Mouse (Mus musculus): ENCODE results near the gene March5. TPM values are rescaled to one million over a fixed set of nuclear protein-coding genes. Genes with fewer than 3 reads are reported as not detected.
"Not testable (repeated sequence)": the region's sequence is repeated elsewhere in the genome, so short reads cannot be mapped to it uniquely, and the experiment has no call there.

March5 gene
- polyA plus RNA-seq, 1 experiment from 2014 or later, result 150 TPM

DNA sequence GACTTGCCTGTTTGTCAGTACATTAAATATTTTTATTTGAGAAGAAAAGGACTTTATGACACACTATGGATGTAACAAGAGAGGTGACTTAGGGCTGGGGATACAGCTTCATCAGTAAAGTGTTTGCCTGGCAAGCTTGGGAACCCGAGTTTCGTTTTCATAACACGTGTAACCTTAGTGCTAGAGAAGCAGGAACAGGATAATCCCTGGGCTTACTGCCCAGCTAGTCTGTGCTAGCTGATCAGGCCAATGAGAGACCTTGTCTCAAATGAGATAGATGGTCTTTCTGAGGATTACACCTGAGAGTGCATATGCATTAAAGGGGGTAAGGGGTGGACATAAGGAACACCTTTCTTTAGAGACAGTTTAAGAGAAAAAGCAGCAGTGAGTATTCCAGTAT is 4.1 kb downstream of the March5 start:
- Histone ChIP-seq H3K27ac (replicated peaks) (no peak overlapping the region), H3K9me3 (no peaks in the 10 kb centered on the region), H3K4me1 (peaks cover 16% of the 10 kb centered on the region), H3K9ac (replicated peaks) (no peak overlapping the region), H3K4me2 (replicated peaks) (no peak overlapping the region), H3K36me3 (peaks cover 46% of the 10 kb centered on the region), H3K4me3 (no peak overlapping the region), H3K27me3 (no peaks in the 10 kb centered on the region)
- 96% methylated on average over 3 of the region's 3 CpGs for WGBS
- ATAC-seq (ENCODE audit: low FRiP score, low read depth), result no peak

DNA sequence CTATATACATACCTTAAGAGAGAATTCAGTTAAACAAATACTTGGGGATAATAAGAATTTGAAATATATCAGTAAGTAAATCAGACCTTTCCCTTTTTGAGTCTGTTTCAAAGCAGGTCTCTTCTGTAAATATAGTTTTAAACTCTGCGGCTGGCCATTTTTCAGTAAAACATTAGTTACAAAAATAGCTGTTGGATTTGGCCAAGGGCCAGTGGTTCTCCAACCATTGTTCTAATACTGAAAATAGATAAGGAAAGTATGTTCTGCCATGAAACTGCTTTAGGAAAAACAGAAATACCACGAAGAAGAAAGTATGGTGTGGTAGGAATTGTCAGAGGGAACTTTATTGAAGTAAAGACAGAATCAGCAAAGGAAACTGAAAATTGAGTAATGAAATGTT is 7.4 kb downstream of the March5 start:
- H3K27me3 ChIP-seq, result no peaks in the 10 kb centered on the region
- H3K4me3 ChIP-seq, result no peak overlapping the region
- no peak for ATAC-seq (ENCODE audit: low FRiP score, low read depth)
- 93% methylated on average over 2 of the region's 2 CpGs for WGBS
- H3K4me1 ChIP-seq, result peaks cover under 1% of the 10 kb centered on the region
- H3K36me3 ChIP-seq, result peaks cover 75% of the 10 kb centered on the region
- no peak overlapping the region for H3K27ac ChIP-seq (replicated peaks)
- no peaks in the 10 kb centered on the region for H3K9me3 ChIP-seq
- no peak overlapping the region for H3K4me2 ChIP-seq (replicated peaks)
- no peak overlapping the region for H3K9ac ChIP-seq (replicated peaks)

DNA sequence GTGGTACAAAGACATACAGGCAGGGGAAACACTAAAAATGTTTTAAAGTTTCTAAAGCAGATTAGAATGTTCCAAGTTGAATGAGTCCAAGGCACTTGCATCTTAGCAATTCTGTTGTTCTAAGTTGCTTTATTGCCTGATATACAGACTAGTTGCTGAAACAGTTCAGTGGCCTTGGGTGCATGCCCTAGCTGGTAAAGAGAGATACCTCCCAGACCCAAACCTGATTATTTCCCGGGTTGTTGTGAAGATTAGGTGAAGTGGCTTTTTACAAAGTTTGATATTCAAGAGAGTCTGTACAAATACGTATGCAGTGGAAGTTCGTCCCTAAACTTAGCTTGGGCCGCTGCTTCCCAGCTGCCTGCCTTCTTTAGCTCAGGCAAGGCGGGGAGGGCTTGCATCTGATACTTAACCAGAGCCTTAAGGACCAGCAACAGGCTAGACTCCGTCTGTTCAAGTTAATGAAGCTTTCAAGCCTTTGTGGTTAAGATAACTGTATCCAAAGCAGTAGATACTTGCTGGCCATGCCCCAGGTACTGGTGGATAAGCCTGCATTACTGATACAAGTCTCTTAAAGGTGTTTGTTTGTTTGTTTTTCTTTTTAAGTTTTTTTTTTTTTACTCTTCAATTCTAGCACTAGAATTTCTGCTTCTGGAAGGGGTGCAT is 18.0 kb downstream of the March5 start:
- Histone ChIP-seq H3K36me3 (peaks cover 30% of the 10 kb centered on the region), H3K27ac (replicated peaks) (no peak overlapping the region), H3K4me3 (no peak overlapping the region), H3K9ac (replicated peaks) (no peak overlapping the region), H3K4me2 (replicated peaks) (no peak overlapping the region), H3K4me1 (no peaks in the 10 kb centered on the region), H3K9me3 (no peaks in the 10 kb centered on the region), H3K27me3 (no peaks in the 10 kb centered on the region)
- no peak for ATAC-seq (ENCODE audit: low FRiP score, low read depth)
- WGBS, result 81% methylated on average over 6 of the region's 6 CpGs

DNA sequence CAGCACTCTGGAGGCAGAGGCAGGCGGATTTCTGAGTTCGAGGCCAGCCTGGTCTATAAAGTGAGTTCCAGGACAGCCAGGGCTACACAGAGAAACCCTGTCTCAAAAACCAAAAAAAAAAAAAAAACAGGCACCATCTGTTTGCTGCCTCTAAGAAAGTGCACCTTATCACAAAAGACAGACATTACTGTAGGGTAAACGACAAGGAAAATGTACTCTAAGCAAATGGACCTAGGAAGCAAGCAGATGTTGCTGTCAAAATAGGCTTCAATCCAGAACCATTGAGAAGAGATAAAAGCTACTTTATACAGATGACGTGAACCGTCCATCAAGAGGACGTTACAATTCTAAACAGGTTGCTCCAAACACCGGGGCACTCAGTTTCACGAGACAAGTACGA is 25.3 kb downstream of the March5 start:
- not testable (repeated sequence) for H3K36me3 ChIP-seq; H3K9me3 ChIP-seq; H3K4me3 ChIP-seq; H3K27ac ChIP-seq (replicated peaks); ATAC-seq (ENCODE audit: low FRiP score, low read depth); H3K9ac ChIP-seq (replicated peaks); H3K4me2 ChIP-seq (replicated peaks)
- Histone ChIP-seq H3K4me1 (peaks cover 10% of the 10 kb centered on the region), H3K27me3 (peaks cover 36% of the 10 kb centered on the region)
- WGBS, result 81% methylated on average over 9 of the region's 9 CpGs

DNA sequence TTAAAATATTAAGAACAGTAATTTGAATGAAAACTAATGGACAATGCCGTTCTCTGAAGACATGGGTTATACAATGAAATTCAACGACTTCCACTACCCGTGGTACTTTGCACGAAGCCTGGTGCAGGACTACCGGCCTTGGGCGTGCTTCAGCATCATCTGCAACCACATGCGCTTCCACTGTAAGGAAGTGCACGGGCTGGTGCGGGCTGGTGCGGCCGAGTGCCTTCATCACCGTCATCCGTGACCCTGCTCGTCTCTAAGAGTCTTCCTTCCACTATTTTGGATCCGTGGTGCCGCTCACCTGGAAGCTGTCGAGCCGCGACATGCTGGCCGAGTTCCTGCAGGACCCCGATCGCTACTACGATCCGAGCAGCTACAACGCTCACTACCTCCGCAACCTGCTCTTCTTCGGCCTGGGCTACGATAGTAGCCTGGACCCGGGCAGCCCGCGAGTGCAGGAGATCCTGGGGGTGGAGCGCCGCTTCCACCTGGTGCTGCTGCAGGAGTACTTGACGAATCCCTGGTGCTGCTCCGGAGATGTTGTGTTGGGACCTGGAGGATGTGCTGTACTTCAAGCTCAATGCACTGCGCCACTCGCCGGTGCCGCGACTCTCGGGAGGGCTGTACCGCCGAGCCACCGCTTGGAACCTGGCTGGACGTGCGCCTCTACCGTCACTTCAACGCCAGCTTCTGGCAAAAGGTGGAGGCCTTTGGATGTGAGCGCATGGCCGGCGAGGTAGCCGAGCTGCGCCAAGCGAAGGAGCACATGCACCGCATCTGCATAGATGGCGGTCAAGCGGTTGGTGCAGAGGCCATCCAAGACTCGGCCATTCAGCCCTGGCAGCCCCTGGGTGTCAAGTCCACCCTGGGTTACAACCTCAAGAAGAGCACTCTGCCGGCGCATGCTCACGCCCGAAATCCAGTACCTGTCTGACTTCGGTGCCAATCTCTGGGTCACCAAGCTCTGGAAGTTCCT is 26.5 kb downstream of the March5 start:
- H3K9me3 ChIP-seq, result no peaks in the 10 kb centered on the region
- WGBS, result 4% methylated on average over 63 of the region's 63 CpGs
- peaks cover 22% of the 10 kb centered on the region for H3K4me1 ChIP-seq
- peak; percentile 59 for ATAC-seq (ENCODE audit: low FRiP score, low read depth)
- H3K36me3 ChIP-seq, result no peaks in the 10 kb centered on the region
- peaks cover 42% of the 10 kb centered on the region for H3K27me3 ChIP-seq
- H3K4me3 ChIP-seq, result peak overlapping the region; percentile 48
- H3K27ac ChIP-seq (replicated peaks), result no peak overlapping the region
- H3K4me2 ChIP-seq (replicated peaks), result peak overlapping the region; percentile 89
- H3K9ac ChIP-seq (replicated peaks), result peak overlapping the region; percentile 50

DNA sequence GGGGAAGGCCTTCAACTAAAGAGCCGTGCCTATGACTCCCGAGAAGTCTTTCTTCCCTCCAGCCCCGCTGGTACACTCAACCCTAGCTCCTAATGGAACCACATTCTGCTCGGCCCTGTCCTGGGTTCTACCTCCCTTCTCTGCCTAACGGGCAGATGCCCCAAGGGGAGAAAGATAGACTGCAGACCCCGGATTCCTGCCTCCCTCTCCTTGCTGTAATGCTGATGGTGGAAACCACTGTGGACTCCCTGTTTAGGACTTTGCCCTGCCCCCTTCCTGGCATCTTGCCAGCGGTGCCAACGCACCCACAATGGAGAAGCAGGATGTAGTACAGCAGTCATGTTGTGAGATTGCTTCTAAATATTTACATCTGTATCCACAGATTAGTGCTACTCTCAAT is 28.5 kb downstream of the March5 start:
- Histone ChIP-seq H3K9me3 (no peaks in the 10 kb centered on the region), H3K36me3 (no peaks in the 10 kb centered on the region), H3K4me2 (replicated peaks) (no peak overlapping the region), H3K4me1 (peaks cover 25% of the 10 kb centered on the region), H3K27me3 (peaks cover 42% of the 10 kb centered on the region), H3K27ac (replicated peaks) (no peak overlapping the region), H3K9ac (replicated peaks) (no peak overlapping the region), H3K4me3 (no peak overlapping the region)
- no peak for ATAC-seq (ENCODE audit: low FRiP score, low read depth)
- 64% methylated on average over 8 of the region's 8 CpGs for WGBS

- WGBS, result 53% methylated on average over 5 of the region's 5 CpGs
- Histone ChIP-seq H3K36me3 (no peaks in the 10 kb centered on the region), H3K4me1 (peaks cover 25% of the 10 kb centered on the region), H3K4me2 (replicated peaks) (no peak overlapping the region), H3K27me3 (peaks cover 42% of the 10 kb centered on the region), H3K9me3 (no peaks in the 10 kb centered on the region), H3K27ac (replicated peaks) (no peak overlapping the region), H3K4me3 (no peak overlapping the region), H3K9ac (replicated peaks) (no peak overlapping the region)
- ATAC-seq (ENCODE audit: low FRiP score, low read depth), result no peak
These were observed 30.0 kb downstream of the March5 start for GRCm38 (mm10) chr19:37237306-37237705.

DNA sequence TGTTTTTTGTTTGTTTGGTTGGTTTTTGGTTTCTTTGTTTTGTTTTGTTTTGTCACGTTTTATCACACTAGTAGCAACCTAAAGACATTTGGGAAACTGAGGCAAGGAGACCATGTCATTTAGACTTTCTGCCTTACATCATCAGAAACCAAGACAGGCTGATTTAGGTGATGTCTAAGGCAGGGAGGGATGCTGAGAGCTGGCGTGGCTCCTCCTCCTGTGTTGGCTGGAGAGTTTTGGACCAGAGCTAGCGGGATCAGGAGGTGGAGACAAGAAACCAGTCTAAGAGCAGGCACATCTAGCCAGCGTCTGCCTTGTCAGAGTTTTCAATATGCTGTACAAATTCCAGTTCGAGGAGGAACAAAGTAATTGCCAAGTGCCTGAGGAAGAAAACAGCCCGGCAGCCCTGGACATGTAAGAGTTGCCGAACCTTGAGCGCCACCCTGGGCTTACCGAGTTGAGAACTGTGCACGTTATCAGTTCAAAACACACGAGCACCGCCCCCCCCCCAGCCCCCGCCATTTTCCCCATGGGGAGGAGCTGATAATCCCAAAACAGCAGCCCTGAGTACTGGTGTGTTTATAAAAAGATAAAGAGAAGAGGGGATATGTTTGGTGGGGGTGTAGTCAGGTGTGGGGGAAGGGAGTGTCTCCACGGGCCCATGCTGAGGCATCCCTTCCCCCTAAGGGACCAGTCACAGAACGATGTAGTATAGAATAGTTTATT is 30.5 kb downstream of the March5 start:
- Histone ChIP-seq H3K9me3 (no peaks in the 10 kb centered on the region), H3K9ac (replicated peaks) (no peak overlapping the region), H3K27me3 (peaks cover 41% of the 10 kb centered on the region), H3K4me2 (replicated peaks) (peak overlapping the region; percentile 2), H3K4me3 (no peak overlapping the region), H3K27ac (replicated peaks) (no peak overlapping the region), H3K4me1 (peaks cover 25% of the 10 kb centered on the region), H3K36me3 (no peaks in the 10 kb centered on the region)
- 8% methylated on average over 15 of the region's 15 CpGs for WGBS
- ATAC-seq (ENCODE audit: low FRiP score, low read depth), result no peak

DNA sequence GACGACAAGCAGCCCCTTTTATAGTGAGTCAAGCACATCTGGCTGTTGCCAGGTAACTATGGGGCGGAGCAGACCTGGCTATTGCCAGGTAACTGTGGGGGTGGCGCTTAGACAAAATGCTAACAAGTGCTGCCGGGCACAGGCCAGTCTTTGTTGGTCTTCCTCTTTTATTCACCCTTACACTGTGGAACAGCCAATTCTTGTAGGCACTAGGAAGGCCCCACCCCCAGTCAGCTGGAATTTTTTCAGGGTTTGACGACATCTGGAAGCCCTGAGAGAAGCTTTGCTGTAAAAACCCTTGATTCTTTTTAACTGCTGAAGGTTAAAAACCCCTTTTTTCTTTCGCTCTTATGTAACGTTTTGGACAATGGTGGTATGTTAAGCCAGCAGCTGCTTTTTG is 31.3 kb downstream of the March5 start:
- Histone ChIP-seq H3K27ac (replicated peaks) (no peak overlapping the region), H3K27me3 (peaks cover 36% of the 10 kb centered on the region), H3K4me2 (replicated peaks) (0 out of 2 replicates have a peak overlapping the region, but pooled peaks have one; percentile 2), H3K9ac (replicated peaks) (no peak overlapping the region), H3K4me3 (no peak overlapping the region), H3K9me3 (no peaks in the 10 kb centered on the region), H3K36me3 (no peaks in the 10 kb centered on the region), H3K4me1 (peaks cover 23% of the 10 kb centered on the region)
- no peak for ATAC-seq (ENCODE audit: low FRiP score, low read depth)
- WGBS, result 22% methylated on average over 7 of the region's 7 CpGs

- Histone ChIP-seq H3K36me3 (no peaks in the 10 kb centered on the region), H3K9ac (replicated peaks) (no peak overlapping the region), H3K4me3 (no peak overlapping the region), H3K4me1 (peaks cover 19% of the 10 kb centered on the region), H3K27ac (replicated peaks) (no peak overlapping the region), H3K9me3 (no peaks in the 10 kb centered on the region), H3K27me3 (peaks cover 32% of the 10 kb centered on the region), H3K4me2 (replicated peaks) (no peak overlapping the region)
- WGBS, result 35% methylated on average over 4 of the region's 4 CpGs
- no peak for ATAC-seq (ENCODE audit: low FRiP score, low read depth)
These were observed 31.8 kb downstream of the March5 start for GRCm38 (mm10) chr19:37239096-37239495.

DNA sequence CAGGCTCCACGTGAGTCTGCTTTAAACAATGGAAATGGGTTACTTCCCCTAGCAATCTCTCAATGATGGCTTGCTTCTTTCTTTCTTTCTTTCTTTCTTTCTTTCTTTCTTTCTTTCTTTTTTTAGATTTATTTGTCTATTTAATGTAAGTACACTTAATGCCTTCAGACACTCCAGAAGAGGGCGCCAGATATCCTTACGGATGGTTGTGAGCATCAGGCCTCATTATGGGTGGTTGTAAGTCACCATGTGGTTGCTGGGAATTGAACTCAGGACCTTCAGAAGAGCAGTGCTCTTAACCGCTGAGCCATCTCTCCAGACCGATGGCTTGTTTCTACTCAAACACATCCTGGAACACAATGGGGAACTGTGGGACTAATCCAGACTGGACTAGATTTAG is 33.9 kb downstream of the March5 start:
- H3K9ac ChIP-seq (replicated peaks), result no peak overlapping the region
- no peak overlapping the region for H3K4me3 ChIP-seq
- WGBS, result 70% methylated on average over 5 of the region's 5 CpGs
- no peaks in the 10 kb centered on the region for H3K9me3 ChIP-seq
- peaks cover 11% of the 10 kb centered on the region for H3K27me3 ChIP-seq
- H3K4me1 ChIP-seq, result peaks cover 15% of the 10 kb centered on the region
- ATAC-seq (ENCODE audit: low FRiP score, low read depth), result no peak
- no peaks in the 10 kb centered on the region for H3K36me3 ChIP-seq
- H3K4me2 ChIP-seq (replicated peaks), result no peak overlapping the region
- no peak overlapping the region for H3K27ac ChIP-seq (replicated peaks)

GRCm38 (mm10) chr19:37242707-37243106 is 35.4 kb downstream of the March5 start:
- Histone ChIP-seq H3K27me3 (peaks cover 5% of the 10 kb centered on the region; the same call in 1 of the 2 replicates), H3K9ac (replicated peaks) (no peak overlapping the region), H3K4me3 (no peak overlapping the region), H3K36me3 (no peaks in the 10 kb centered on the region), H3K27ac (replicated peaks) (no peak overlapping the region), H3K4me1 (peaks cover 15% of the 10 kb centered on the region), H3K4me2 (replicated peaks) (no peak overlapping the region), H3K9me3 (no peaks in the 10 kb centered on the region)
- no peak for ATAC-seq (ENCODE audit: low FRiP score, low read depth)
- 48% methylated on average over 2 of the region's 2 CpGs for WGBS

Measured in midbrain, embryonic 12.5 days (tissue).